Mouse (Mus musculus) lung, adult 2 months (tissue): ENCODE results near the gene Dkkl1. TPM values are rescaled to one million over a fixed set of nuclear protein-coding genes. Genes with fewer than 3 reads are reported as not detected.

Experiments
- DNase-seq: peaks from one replicate; pipeline ENCODE4 v3.0.0; 2022
- H3K4me1 ChIP-seq: fragments of 200-500 bp; 2 replicates; pipeline ENCODE4 v1.6.1; 2011; ENCODE audit warnings: low read length; ENCODE audit not compliant: control insufficient read depth, insufficient read depth
- H3K4me3 ChIP-seq: fragments of 200-500 bp; replicated peaks from 2 replicates; pipeline ENCODE3; 2011; ENCODE audit warnings: low read depth, mild to moderate bottlenecking, control low read depth, low read length; ENCODE audit errors: extremely low read depth
- CTCF ChIP-seq: fragments of 200-500 bp; IDR thresholded peaks from 2 replicates; pipeline ENCODE4 v1.5.1; 2011; ENCODE audit warnings: mild to moderate bottlenecking, low read length, control low read depth; ENCODE audit not compliant: insufficient read depth
- POLR2A ChIP-seq: fragments of 200-500 bp; IDR thresholded peaks from 2 replicates; pipeline ENCODE4 v1.6.1; 2011; ENCODE audit warnings: low read depth, mild to moderate bottlenecking, control low read depth, low read length, borderline replicate concordance; ENCODE audit errors: extremely low read depth
- WGBS: fragments of 180-500 bp; shearing (Covaris S2); methylation state at CpG from one replicate; pipeline ENCODE4 v1.1.7; 2018; 5-methylcytosine and 5-hydroxymethylcytosine counted together
- polyA plus RNA-seq: library from polyadenylated mRNA; depleted of rRNA; stranded (reverse); fragments of >200 nt; gene quantifications from 2 replicates; pipeline ENCODE4 v1.2.3, GENCODE M21; 2012

The Dkkl1 gene
- polyA plus RNA-seq, 1 experiment: 5.2 TPM

DNA sequence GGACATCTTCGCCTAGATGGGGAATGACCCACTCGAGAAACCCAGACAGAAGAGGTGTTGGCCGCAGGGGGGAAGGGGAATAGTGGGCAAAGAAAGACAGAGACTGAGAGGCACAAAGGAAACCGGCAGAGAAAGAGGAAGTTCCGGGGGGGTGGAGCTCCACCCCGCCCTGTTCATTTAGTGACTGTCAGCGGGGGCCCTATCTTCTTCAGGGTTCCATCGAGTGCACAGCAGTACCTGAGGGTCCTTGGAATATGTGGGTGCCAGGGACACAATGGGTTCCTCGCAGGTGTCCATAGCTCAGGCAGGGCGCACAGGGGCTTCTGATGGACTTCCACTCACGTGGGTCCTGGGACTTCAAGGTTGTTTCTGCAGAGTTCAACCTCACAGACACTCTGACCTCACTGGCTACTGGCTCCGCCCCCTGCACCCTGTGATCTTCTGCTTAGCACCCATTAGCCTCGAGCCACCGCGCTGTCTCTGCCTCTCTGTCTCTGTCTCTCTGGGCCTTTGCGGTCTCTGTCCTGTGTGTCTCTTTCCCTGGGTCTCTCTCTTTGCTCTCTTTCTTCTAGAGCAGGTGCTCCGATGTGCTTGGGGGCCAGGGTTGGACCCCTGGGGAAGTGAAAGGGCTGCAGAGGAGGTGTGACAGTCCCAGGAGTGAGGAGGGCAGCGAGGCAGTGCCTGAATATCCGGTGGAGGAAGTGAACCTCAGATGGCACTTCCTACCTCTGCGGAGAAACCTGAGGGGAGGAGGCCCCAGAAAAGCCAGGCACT is 27.0 kb upstream of the Dkkl1 start, which contains the start of gene Cd37:
Gene Cd37, minus strand, starts transcription at position 393 of the 774 bp plus-strand sequence.
- Histone ChIP-seq H3K4me1 (peaks cover 8% of the 10 kb centered on the region; the same call in 1 of the 2 replicates), H3K4me3 (peak within 1 kb of the TSS; percentile 59)
- peak; percentile 25 for DNase-seq
- 33% methylated on average over 20 of the region's 20 CpGs for WGBS
- TF ChIP-seq CTCF (no peak), POLR2A (0 out of 2 replicates have a peak, but pooled peaks have one; percentile 24)

DNA sequence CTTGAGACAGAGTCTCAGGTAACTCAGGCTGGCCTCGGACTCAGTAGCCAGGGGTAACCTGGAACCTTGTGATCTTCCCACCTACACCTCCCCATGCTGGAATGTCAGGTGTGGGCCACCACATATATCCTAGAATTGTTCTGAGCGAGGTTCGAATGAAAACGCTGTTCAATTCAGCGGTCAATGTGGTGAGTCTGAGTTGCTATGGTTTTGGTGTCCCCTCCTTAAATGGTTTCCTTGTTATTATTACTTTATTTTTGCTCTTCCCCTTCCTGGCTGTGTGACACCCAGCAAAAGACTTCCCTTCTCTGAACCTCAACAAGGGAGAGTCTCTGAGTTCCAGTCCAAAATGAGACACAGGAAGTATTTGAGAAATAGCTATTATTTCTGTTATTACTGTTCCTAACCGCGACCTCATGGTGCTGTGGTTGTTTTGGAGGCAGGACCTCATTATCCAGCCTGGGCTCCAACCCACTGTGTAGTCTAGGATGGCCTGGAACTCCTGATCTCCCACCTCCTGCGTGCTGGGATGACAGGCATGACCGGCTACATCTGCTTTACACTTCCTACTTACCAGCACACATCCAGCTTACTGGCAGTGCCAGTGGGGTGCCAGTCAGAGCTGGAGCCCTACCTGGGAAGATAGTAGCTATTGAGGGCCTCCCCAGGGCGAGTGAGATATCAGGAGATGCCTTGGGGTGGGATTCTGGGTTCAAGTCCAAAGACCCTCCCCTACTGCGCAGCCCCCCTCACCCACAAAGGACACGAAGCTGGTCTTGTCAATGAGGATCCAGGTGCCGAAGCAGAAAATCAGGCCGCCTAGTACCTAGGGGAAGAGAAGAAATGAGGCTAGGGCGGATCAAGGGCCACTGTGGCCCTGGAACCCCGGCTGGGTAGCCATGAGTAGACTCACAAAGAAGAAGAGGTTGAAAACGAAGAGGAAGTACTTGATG is 26.1 kb upstream of the Dkkl1 start:
- peaks cover 13% of the 10 kb centered on the region; the same call in 1 of the 2 replicates for H3K4me1 ChIP-seq
- H3K4me3 ChIP-seq: peak overlapping the region; percentile 59
- WGBS: 61% methylated on average over 17 of the region's 17 CpGs
- no peak for DNase-seq
- TF ChIP-seq CTCF (no peak), POLR2A (no peak)

DNA sequence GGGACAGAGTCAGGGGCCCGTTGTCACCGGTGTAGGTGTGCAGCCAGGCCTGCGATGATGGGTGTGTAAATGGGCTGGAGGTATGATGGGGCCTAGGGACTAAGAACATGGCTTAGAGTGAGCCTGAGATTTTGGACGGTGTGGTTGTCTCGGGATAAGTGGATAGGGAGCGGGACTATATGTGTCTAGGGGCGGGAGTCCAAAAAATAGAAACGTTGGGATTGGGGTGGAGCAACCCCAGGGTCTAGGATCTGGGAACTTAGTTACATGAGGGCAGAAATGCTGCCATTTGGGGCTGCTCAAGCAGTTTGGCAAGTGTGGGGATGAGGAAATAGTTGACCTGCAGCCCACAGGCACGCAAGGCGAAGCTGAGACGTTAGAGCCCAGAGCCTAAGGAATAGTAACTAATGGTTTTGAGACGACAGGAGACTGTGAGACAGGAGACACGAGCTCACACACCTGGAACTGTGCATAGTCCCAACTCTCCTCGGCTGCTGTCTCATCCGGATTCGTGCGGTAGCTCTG is 23.8 kb upstream of the Dkkl1 start:
- peak; percentile 24 for DNase-seq
- 60% methylated on average over 17 of the region's 17 CpGs for WGBS
- TF ChIP-seq POLR2A (no peak), CTCF (no peak)
- Histone ChIP-seq H3K4me1 (peaks cover 13% of the 10 kb centered on the region; the same call in 1 of the 2 replicates), H3K4me3 (peak overlapping the region; percentile 45)

DNA sequence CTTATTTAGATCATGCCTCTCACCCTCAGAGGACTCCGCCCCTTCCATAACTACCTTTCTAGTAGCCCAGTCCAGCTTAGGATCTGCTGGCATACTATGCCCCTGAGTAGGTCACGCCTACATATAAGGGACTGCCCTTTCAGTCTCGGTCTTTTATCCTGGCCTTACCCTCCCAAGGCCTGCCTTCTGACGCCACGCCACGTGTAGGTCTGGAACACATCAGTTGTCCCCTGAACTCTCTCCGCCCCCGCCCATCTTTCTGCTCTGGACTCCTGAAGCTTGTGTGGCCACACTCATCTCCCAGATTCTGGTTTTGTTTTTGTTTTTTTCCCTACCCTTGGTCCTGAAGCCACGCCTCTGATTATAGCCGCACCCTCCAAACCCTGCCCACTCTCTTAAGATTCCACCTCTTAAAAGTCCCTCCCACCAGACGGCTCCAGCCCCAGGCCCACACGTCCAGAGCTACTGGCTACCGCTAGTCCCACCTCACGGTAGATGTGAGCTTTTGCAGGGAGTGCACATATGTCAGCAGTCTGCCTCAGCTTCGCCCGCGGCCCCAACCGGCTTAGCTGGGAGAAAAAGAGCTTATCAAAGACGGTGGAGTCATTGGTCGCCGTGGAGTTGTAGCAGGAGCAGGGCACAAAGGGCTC is 23.1 kb upstream of the Dkkl1 start:
- TF ChIP-seq CTCF (no peak), POLR2A (peak; percentile 86; the same call in 1 of the 2 replicates)
- Histone ChIP-seq H3K4me1 (peaks cover 13% of the 10 kb centered on the region; the same call in 1 of the 2 replicates), H3K4me3 (peak overlapping the region; percentile 49)
- peak; percentile 45 for DNase-seq
- WGBS: 24% methylated on average over 21 of the region's 21 CpGs

DNA sequence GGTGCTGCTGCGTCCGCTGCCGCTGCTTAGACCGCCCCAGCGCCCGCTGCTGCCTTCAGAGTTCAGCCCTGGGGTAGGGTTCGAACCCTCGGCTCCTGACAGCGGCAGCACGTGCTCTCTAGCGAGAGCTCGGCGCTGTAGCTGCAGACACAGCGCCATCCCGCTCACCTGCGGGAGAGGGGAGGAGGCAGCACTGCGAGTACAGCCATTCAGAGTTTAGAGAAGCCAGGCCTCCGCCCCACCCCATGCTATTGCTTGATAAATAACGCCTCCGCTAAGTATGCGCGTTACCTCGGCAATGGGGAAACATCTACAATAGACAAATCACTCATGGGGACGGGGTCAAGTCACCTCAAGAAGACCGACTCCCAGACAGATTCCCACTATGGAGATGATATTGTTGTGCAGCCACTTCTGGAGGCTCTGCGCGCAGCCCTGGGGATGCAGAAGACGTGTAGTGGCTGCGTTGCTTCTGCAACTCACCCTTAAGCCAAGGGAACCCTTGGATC is 22.4 kb upstream of the Dkkl1 start:
- DNase-seq: peak; percentile 23
- 43% methylated on average over 29 of the region's 29 CpGs for WGBS
- TF ChIP-seq CTCF: no peak
- TF ChIP-seq POLR2A: no peak
- H3K4me3 ChIP-seq: peak overlapping the region; percentile 49
- peaks cover 13% of the 10 kb centered on the region; the same call in 1 of the 2 replicates for H3K4me1 ChIP-seq

DNA sequence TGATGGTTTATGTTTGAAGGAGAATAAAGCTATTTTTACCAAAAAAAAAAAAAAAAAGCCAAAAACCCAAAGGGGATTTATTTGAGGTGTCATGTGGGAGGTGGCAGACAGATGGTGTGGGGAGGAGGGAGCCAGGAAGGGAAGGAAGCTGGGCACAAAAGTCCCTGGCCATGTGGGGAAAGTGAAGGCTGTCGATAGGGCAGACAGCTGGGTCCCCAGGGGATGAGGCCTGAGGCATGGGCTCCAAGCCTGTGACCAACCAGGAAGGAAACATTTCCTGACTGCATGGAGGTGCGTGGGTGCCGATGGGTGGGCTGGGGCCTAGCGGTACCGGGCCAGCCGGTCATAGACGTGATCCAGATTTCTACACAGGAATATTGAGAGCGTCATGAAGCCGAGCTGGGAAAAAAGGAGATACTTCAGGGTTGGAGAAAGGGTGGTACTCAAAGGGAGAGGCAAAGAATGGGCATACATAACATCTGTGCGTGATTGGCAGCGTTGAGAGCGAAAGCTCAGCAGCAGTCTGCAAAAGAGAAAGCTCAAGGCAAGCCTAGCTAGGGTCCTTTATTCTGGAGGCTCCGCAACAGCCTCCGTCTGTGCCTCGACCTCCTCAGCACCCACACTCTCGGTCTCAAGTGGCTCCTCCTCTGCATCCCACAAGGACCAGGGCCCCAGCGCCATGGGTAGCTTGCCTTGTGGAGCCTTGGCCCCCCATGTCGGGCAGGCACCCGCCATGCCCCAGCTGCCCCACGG is 21.8 kb upstream of the Dkkl1 start:
- DNase-seq: no peak
- TF ChIP-seq POLR2A (no peak), CTCF (no peak)
- 44% methylated on average over 20 of the region's 20 CpGs for WGBS
- Histone ChIP-seq H3K4me3 (no peak overlapping the region), H3K4me1 (peaks cover 13% of the 10 kb centered on the region; the same call in 1 of the 2 replicates)

DNA sequence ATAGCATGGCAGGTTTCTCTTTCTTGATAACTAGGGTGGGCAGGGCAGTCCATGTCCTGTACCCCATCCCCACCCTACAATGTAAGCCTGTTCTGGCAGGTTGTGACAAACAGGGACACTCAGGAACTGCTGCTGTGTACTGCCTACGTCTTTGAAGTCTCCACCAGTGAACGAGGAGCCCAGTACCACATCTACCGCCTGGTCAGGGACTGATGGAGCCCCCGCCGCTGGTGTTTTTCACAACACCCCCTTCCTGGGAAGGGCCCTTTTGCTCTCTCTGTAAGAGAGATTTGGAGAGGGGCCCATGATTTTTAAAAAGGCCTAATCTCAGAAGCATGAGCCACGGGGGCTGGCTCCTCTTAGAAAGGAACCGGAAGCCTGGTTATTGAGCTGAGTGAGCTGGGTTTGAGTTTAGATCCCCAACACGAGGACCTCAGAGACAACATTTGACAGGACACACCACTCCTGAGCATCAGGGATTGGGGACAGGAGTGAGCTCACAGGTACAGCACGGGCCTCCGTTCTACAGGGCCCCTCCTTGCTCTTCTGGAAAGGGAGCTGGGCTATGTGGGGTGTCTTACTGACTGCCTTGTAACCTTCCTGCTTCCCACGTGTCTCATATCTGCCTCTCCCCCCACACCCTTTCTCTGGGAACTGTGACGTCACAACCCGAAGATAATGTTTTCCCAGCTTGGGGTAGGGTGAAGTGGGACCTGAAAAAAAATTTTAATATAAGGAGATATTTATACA is 20.9 kb upstream of the Dkkl1 start:
- no peak for TF ChIP-seq POLR2A
- no peak for TF ChIP-seq CTCF
- WGBS: 70% methylated on average over 13 of the region's 13 CpGs
- H3K4me3 ChIP-seq: no peak overlapping the region
- no peak for DNase-seq
- peaks cover 8% of the 10 kb centered on the region; the same call in 1 of the 2 replicates for H3K4me1 ChIP-seq
